Mouse (Mus musculus) liver, adult 2 months (tissue): ENCODE results near the gene Zfp809. TPM values are rescaled to one million over a fixed set of nuclear protein-coding genes. Genes with fewer than 3 reads are reported as not detected.

Experiments
- DNase-seq: peaks from one replicate; pipeline ENCODE4 v3.0.0-alpha.2; 2011; ENCODE audit warnings: low read depth, low spot score; ENCODE audit errors: extremely low read depth
- H3K27ac ChIP-seq: fragments of 200-500 bp; replicated peaks from 2 replicates; pipeline ENCODE4 v1.5.1; 2012; ENCODE audit warnings: low read depth, mild to moderate bottlenecking, control low read depth, inconsistent platforms, low read length; ENCODE audit not compliant: insufficient read depth
- H3K27me3 ChIP-seq: fragments of 200-500 bp; 2 replicates; pipeline ENCODE4 v1.6.1; 2012; ENCODE audit warnings: mild to moderate bottlenecking, moderate library complexity, low read length, inconsistent platforms; ENCODE audit not compliant: control insufficient read depth, insufficient read depth
- H3K36me3 ChIP-seq: fragments of 200-500 bp; 2 replicates; pipeline ENCODE4 v1.6.1; 2012; ENCODE audit warnings: low read length, inconsistent platforms; ENCODE audit not compliant: control insufficient read depth, insufficient read depth
- H3K4me1 ChIP-seq: fragments of 200-500 bp; 2 replicates; pipeline ENCODE4 v1.6.1; 2011; ENCODE audit warnings: low read length; ENCODE audit not compliant: control insufficient read depth, insufficient read depth
- H3K4me3 ChIP-seq: fragments of 200-500 bp; 2 replicates; pipeline ENCODE4 v1.5.1; 2011; ENCODE audit warnings: low read depth, mild to moderate bottlenecking, control low read depth, low read length, moderate library complexity; ENCODE audit not compliant: insufficient read depth
- H3K79me2 ChIP-seq: fragments of 200-500 bp; 2 replicates; pipeline ENCODE4 v1.6.1; 2012; ENCODE audit warnings: inconsistent platforms, mild to moderate bottlenecking, low read length, moderate library complexity; ENCODE audit not compliant: control insufficient read depth, insufficient read depth
- H3K9ac ChIP-seq: fragments of 200-500 bp; 2 replicates; pipeline ENCODE4 v1.6.1; 2012; ENCODE audit warnings: low read depth, mild to moderate bottlenecking, control low read depth, inconsistent platforms, low read length
- CTCF ChIP-seq: fragments of 200-500 bp; IDR thresholded peaks from 2 replicates; pipeline ENCODE4 v1.5.1; 2011; ENCODE audit warnings: low read depth, low read length, control low read depth
- POLR2A ChIP-seq: fragments of 200-500 bp; IDR thresholded peaks from 2 replicates; pipeline ENCODE4 v1.6.1; 2011; ENCODE audit warnings: low read length, control low read depth; ENCODE audit not compliant: insufficient read depth; ENCODE audit errors: extremely low read depth
- WGBS: fragments of 180-500 bp; shearing (Covaris S2); methylation state at CpG from one replicate; pipeline ENCODE4 v1.1.7; 2018; 5-methylcytosine and 5-hydroxymethylcytosine counted together
- polyA plus RNA-seq: library from polyadenylated mRNA; depleted of rRNA; stranded (reverse); fragments of >200 nt; gene quantifications from 2 replicates; pipeline ENCODE4 v1.2.3, GENCODE M21; 2012
- total RNA-seq: library from RNA; depleted of rRNA; stranded (reverse); fragments of >200 nt; gene quantifications from 2 replicates; pipeline ENCODE4 v1.2.3, GENCODE M21; 2014

Gene Zfp809
- total and polyA plus RNA-seq, 2 experiments = 12.8 to 18.6 TPM

GRCm38 (mm10) chr9:22226846-22227245 lies 1.3 kb downstream of the Zfp809 start:
- Histone ChIP-seq H3K79me2 (peaks cover 8% of the 10 kb centered on the region; the same call in 1 of the 2 replicates), H3K4me1 (peaks cover 12% of the 10 kb centered on the region), H3K36me3 (no peaks in the 10 kb centered on the region; the same call in 1 of the 2 replicates), H3K4me3 (peak overlapping the region; percentile 55), H3K9ac (peak overlapping the region; percentile 20), H3K27me3 (no peaks in the 10 kb centered on the region), H3K27ac (peak overlapping the region; percentile 78)
- DNase-seq = peak; percentile 76
- TF ChIP-seq CTCF (no peak), POLR2A (no peak)
- 30% methylated on average over 15 of the region's 15 CpGs for WGBS

GRCm38 (mm10) chr9:22229386-22230026 lies 4.0 kb downstream of the Zfp809 start:
- Histone ChIP-seq H3K79me2 (peaks cover 22% of the 10 kb centered on the region; the same call in 1 of the 2 replicates), H3K36me3 (no peaks in the 10 kb centered on the region; the same call in 1 of the 2 replicates), H3K27ac (peak overlapping the region; percentile 93), H3K4me3 (peak overlapping the region; percentile 13; the same call in 1 of the 2 replicates), H3K9ac (no peak overlapping the region; the same call in 1 of the 2 replicates), H3K4me1 (peaks cover 10% of the 10 kb centered on the region), H3K27me3 (no peaks in the 10 kb centered on the region)
- TF ChIP-seq POLR2A (no peak), CTCF (no peak)
- peak; percentile 90 for DNase-seq
- whole genome bisulfite sequencing = 20% methylated on average over 7 of the region's 7 CpGs

GRCm38 (mm10) chr9:22230061-22230460 lies 4.5 kb downstream of the Zfp809 start:
- Histone ChIP-seq H3K27me3 (no peaks in the 10 kb centered on the region), H3K27ac (peak overlapping the region; percentile 64), H3K4me3 (peak overlapping the region; percentile 13; the same call in 1 of the 2 replicates), H3K9ac (peak overlapping the region; percentile 49; the same call in 1 of the 2 replicates), H3K79me2 (peaks cover 25% of the 10 kb centered on the region; the same call in 1 of the 2 replicates), H3K36me3 (peaks cover 3% of the 10 kb centered on the region), H3K4me1 (peaks cover 10% of the 10 kb centered on the region)
- no peak for TF ChIP-seq CTCF
- 23% methylated on average over 3 of the region's 3 CpGs for WGBS
- peak; percentile 73 for DNase-seq

GRCm38 (mm10) chr9:22230556-22230955 lies 5.0 kb downstream of the Zfp809 start:
- H3K4me1 ChIP-seq = peaks cover 10% of the 10 kb centered on the region
- no peak overlapping the region for H3K9ac ChIP-seq
- no peaks in the 10 kb centered on the region for H3K27me3 ChIP-seq
- peaks cover 8% of the 10 kb centered on the region for H3K36me3 ChIP-seq
- H3K79me2 ChIP-seq = peaks cover 29% of the 10 kb centered on the region; the same call in 1 of the 2 replicates
- no peak overlapping the region; the same call in 1 of the 2 replicates for H3K27ac ChIP-seq
- no peak overlapping the region for H3K4me3 ChIP-seq
- TF ChIP-seq CTCF (no peak), POLR2A (no peak)
- DNase-seq = peak; percentile 70

- Histone ChIP-seq H3K79me2 (peaks cover 5% of the 10 kb centered on the region; the same call in 1 of the 2 replicates), H3K9ac (no peak overlapping the region), H3K4me1 (no peaks in the 10 kb centered on the region), H3K36me3 (peaks cover 80% of the 10 kb centered on the region), H3K27me3 (no peaks in the 10 kb centered on the region), H3K27ac (no peak overlapping the region), H3K4me3 (no peak overlapping the region)
- TF ChIP-seq CTCF = no peak
- no peak for TF ChIP-seq POLR2A
- DNase-seq = no peak
- WGBS = 99% methylated on average over 4 of the region's 4 CpGs
Observed at GRCm38 (mm10) chr9:22240001-22240400, 14.5 kb downstream of the Zfp809 start.

GRCm38 (mm10) chr9:22244242-22244641 lies 18.7 kb downstream of the Zfp809 start:
- H3K36me3 ChIP-seq = peaks cover 44% of the 10 kb centered on the region
- TF ChIP-seq POLR2A = no peak
- no peak for TF ChIP-seq CTCF
- no peak for DNase-seq
- H3K27me3 ChIP-seq = no peaks in the 10 kb centered on the region
- no peak overlapping the region for H3K4me3 ChIP-seq
- H3K79me2 ChIP-seq = no peaks in the 10 kb centered on the region
- H3K27ac ChIP-seq = no peak overlapping the region
- no peaks in the 10 kb centered on the region; the same call in 1 of the 2 replicates for H3K4me1 ChIP-seq
- H3K9ac ChIP-seq = no peak overlapping the region
- 99% methylated on average over 2 of the region's 2 CpGs for WGBS
